Mouse (Mus musculus): Measurements from ENCODE around the gene Dusp16. TPM values are rescaled to one million over a fixed set of nuclear protein-coding genes. Genes with fewer than 3 reads are reported as not detected.

Dusp16 gene
- total RNA-seq, 1 experiment: 10.3 TPM

- H3K36me3 ChIP-seq (ENCODE audit: control insufficient read depth, insufficient read depth, low read length, poor library complexity, severe bottlenecking): no peaks in the 10 kb centered on the region
- in situ Hi-C loops (cut with MboI; ENCODE audit: low sequenced_read_pairs in 2 of 2, unreplicated experiment in 2 of 2): no loop called here
- no peaks in the 10 kb centered on the region for H3K4me1 ChIP-seq (ENCODE audit: control insufficient read depth in 2 of 2, insufficient read depth in 2 of 2, low read length in 2 of 2, poor library complexity in 1 of 2)
- TF ChIP-seq MAFK (IDR thresholded peaks at IDR 0.05; ENCODE audit: insufficient read depth, low read depth, low read length) (no peak), ZC3H11A (IDR thresholded peaks at IDR 0.05; ENCODE audit: borderline replicate concordance, low read depth, low read length) (no peak), CHD2 (IDR thresholded peaks at IDR 0.05; ENCODE audit: low read depth, low read length) (no peak), ZNF384 (IDR thresholded peaks at IDR 0.05; ENCODE audit: low read depth, low read length) (no peak), HCFC1 (IDR thresholded peaks at IDR 0.05; ENCODE audit: borderline replicate concordance, insufficient read depth, low read length) (no peak)
- no peak overlapping the region for H3K27ac ChIP-seq (ENCODE audit: insufficient read depth, low read depth, low read length, poor library complexity, severe bottlenecking)
- H3K4me3 ChIP-seq (ENCODE audit: insufficient read depth in 1 of 2, low read depth in 1 of 2, low read length in 2 of 2, poor library complexity in 1 of 2, severe bottlenecking in 1 of 2): no peak overlapping the region
- H3K9me3 ChIP-seq (ENCODE audit: control insufficient read depth, insufficient read depth, low read depth, low read length): no peaks in the 10 kb centered on the region
- no peak overlapping the region for H3K9ac ChIP-seq (ENCODE audit: insufficient read depth, low read depth, low read length, poor library complexity, severe bottlenecking)
- no peak for DNase-seq (ENCODE audit: low read depth, low spot score)
These were observed 27.3 kb upstream of the Dusp16 start for GRCm38 (mm10) chr6:134819741-134820140.

GRCm38 (mm10) chr6:134817051-134817928 lies 24.9 kb upstream of the Dusp16 start:
- in situ Hi-C loops (cut with MboI; ENCODE audit: low sequenced_read_pairs in 2 of 2, unreplicated experiment in 2 of 2): no loop called here
- DNase-seq (ENCODE audit: low read depth, low spot score): no peak
- Histone ChIP-seq H3K27ac (ENCODE audit: insufficient read depth, low read depth, low read length, poor library complexity, severe bottlenecking) (no peak overlapping the region), H3K36me3 (ENCODE audit: control insufficient read depth, insufficient read depth, low read length, poor library complexity, severe bottlenecking) (no peaks in the 10 kb centered on the region), H3K9ac (ENCODE audit: insufficient read depth, low read depth, low read length, poor library complexity, severe bottlenecking) (no peak overlapping the region), H3K4me3 (ENCODE audit: insufficient read depth in 1 of 2, low read depth in 1 of 2, low read length in 2 of 2, poor library complexity in 1 of 2, severe bottlenecking in 1 of 2) (no peak overlapping the region), H3K4me1 (ENCODE audit: control insufficient read depth in 2 of 2, insufficient read depth in 2 of 2, low read length in 2 of 2, poor library complexity in 1 of 2) (peaks cover 0 to 2% of the 10 kb centered on the region in 2 experiments; a peak in 2 of 4 replicates), H3K9me3 (ENCODE audit: control insufficient read depth, insufficient read depth, low read depth, low read length) (no peaks in the 10 kb centered on the region)
- no peak for TF ChIP-seq ZNF384 (IDR thresholded peaks at IDR 0.05; ENCODE audit: low read depth, low read length)
- TF ChIP-seq CHD2 (IDR thresholded peaks at IDR 0.05; ENCODE audit: low read depth, low read length): no peak
- no peak for TF ChIP-seq ZC3H11A (IDR thresholded peaks at IDR 0.05; ENCODE audit: borderline replicate concordance, low read depth, low read length)
- TF ChIP-seq MAFK (IDR thresholded peaks at IDR 0.05; ENCODE audit: insufficient read depth, low read depth, low read length): no peak
- no peak for TF ChIP-seq HCFC1 (IDR thresholded peaks at IDR 0.05; ENCODE audit: borderline replicate concordance, insufficient read depth, low read length)

DNA sequence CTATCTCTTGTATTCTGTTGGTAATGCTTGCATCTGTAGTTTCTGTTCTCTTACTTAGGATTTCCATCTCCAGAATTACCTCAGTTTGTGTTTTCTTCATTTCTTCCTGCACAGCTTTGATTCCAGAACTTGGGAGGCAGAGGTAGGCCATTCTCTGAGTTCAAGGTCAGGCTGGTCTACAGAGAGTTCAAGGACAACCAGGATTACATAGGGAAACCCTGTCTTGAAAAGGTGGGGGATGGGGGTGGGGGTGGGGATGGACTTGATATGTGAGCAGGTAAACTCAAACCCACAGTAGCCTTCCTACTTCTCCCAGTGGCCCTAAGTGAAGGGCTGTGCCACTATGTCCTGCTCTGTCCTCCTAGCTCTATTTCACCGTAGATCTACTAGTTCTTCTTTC lies 20.6 kb upstream of the Dusp16 start:
- TF ChIP-seq ZNF384 (IDR thresholded peaks at IDR 0.05; ENCODE audit: low read depth, low read length): no peak
- TF ChIP-seq HCFC1 (IDR thresholded peaks at IDR 0.05; ENCODE audit: borderline replicate concordance, insufficient read depth, low read length): no peak
- no peak for TF ChIP-seq MAFK (IDR thresholded peaks at IDR 0.05; ENCODE audit: insufficient read depth, low read depth, low read length)
- no peak for TF ChIP-seq ZC3H11A (IDR thresholded peaks at IDR 0.05; ENCODE audit: borderline replicate concordance, low read depth, low read length)
- no peak for TF ChIP-seq CHD2 (IDR thresholded peaks at IDR 0.05; ENCODE audit: low read depth, low read length)
- in situ Hi-C loops (cut with MboI; ENCODE audit: low sequenced_read_pairs in 2 of 2, unreplicated experiment in 2 of 2): no loop called here
- no peaks in the 10 kb centered on the region for H3K9me3 ChIP-seq (ENCODE audit: control insufficient read depth, insufficient read depth, low read depth, low read length)

DNA sequence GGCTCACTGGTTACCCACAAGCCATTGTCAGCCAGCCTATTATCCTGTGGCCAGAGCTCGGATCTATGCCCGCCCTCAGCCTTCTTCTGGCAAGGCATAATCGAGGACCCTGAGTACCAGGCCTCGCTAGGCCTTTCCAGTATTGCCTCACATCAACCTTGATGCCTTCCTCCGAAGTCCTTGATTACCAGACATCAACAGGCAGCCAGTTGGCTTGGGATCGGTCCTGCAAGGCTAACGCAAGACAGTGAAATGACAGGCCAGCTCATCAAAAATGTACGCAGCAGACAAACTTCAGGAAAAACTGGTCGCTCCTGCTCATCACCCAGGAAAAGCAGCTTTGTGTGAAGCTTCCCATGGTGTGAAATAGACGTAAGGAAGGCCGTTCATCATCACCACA lies 15.4 kb upstream of the Dusp16 start:
- no peaks in the 10 kb centered on the region for H3K36me3 ChIP-seq (ENCODE audit: control insufficient read depth, insufficient read depth, low read length, poor library complexity, severe bottlenecking)
- no peaks in the 10 kb centered on the region for H3K9me3 ChIP-seq (ENCODE audit: control insufficient read depth, insufficient read depth, low read depth, low read length)
- H3K4me3 ChIP-seq (ENCODE audit: insufficient read depth in 1 of 2, low read depth in 1 of 2, low read length in 2 of 2, poor library complexity in 1 of 2, severe bottlenecking in 1 of 2): no peak overlapping the region
- TF ChIP-seq CHD2 (IDR thresholded peaks at IDR 0.05; ENCODE audit: low read depth, low read length) (no peak), MAFK (IDR thresholded peaks at IDR 0.05; ENCODE audit: insufficient read depth, low read depth, low read length) (no peak), HCFC1 (IDR thresholded peaks at IDR 0.05; ENCODE audit: borderline replicate concordance, insufficient read depth, low read length) (no peak), ZNF384 (IDR thresholded peaks at IDR 0.05; ENCODE audit: low read depth, low read length) (no peak), ZC3H11A (IDR thresholded peaks at IDR 0.05; ENCODE audit: borderline replicate concordance, low read depth, low read length) (no peak)
- no peak overlapping the region for H3K27ac ChIP-seq (ENCODE audit: insufficient read depth, low read depth, low read length, poor library complexity, severe bottlenecking)
- in situ Hi-C loops (cut with MboI; ENCODE audit: low sequenced_read_pairs in 2 of 2, unreplicated experiment in 2 of 2): no loop called here
- no peak for DNase-seq (ENCODE audit: low read depth, low spot score)
- no peak overlapping the region for H3K9ac ChIP-seq (ENCODE audit: insufficient read depth, low read depth, low read length, poor library complexity, severe bottlenecking)
- H3K4me1 ChIP-seq (ENCODE audit: control insufficient read depth in 2 of 2, insufficient read depth in 2 of 2, low read length in 2 of 2, poor library complexity in 1 of 2): peaks cover 4 to 18% of the 10 kb centered on the region in 2 experiments

More for the DNA sequence above, 20.6 kb upstream of the Dusp16 start:
- DNase-seq (ENCODE audit: low read depth, low spot score): no peak
- peaks cover 0 to 2% of the 10 kb centered on the region in 2 experiments; a peak in 2 of 4 replicates for H3K4me1 ChIP-seq (ENCODE audit: control insufficient read depth in 2 of 2, insufficient read depth in 2 of 2, low read length in 2 of 2, poor library complexity in 1 of 2)
- no peak overlapping the region for H3K4me3 ChIP-seq (ENCODE audit: insufficient read depth in 1 of 2, low read depth in 1 of 2, low read length in 2 of 2, poor library complexity in 1 of 2, severe bottlenecking in 1 of 2)
- H3K9ac ChIP-seq (ENCODE audit: insufficient read depth, low read depth, low read length, poor library complexity, severe bottlenecking): no peak overlapping the region
- no peak overlapping the region for H3K27ac ChIP-seq (ENCODE audit: insufficient read depth, low read depth, low read length, poor library complexity, severe bottlenecking)
- no peaks in the 10 kb centered on the region for H3K36me3 ChIP-seq (ENCODE audit: control insufficient read depth, insufficient read depth, low read length, poor library complexity, severe bottlenecking)

Measured in ES-E14 (cell line).